Mouse (Mus musculus) cortical plate, adult 2 months (tissue): ENCODE measurements around the gene Ptprd.

Experiments
- CTCF ChIP-seq: fragments of 200-500 bp; IDR thresholded peaks from 2 replicates; pipeline ENCODE4 v1.5.1; 2011; ENCODE audit warnings: mild to moderate bottlenecking, control low read depth, low read length; ENCODE audit not compliant: insufficient read depth; ENCODE audit errors: extremely low read depth
- POLR2A ChIP-seq: fragments of 200-500 bp; IDR thresholded peaks from 2 replicates; pipeline ENCODE4 v1.6.1; 2011; ENCODE audit warnings: mild to moderate bottlenecking, low read length, control low read depth; ENCODE audit not compliant: insufficient read depth; ENCODE audit errors: extremely low read depth

- TF ChIP-seq CTCF (no peak), POLR2A (no peak)
These were observed 1743.2 kb downstream of the Ptprd start for GRCm38 (mm10) chr4:76468366-76469100.
